Mouse (Mus musculus) bone marrow, adult 2 months (tissue): Measurements from ENCODE around the gene Sh3bp1. TPM values are rescaled to one million over a fixed set of nuclear protein-coding genes. Genes with fewer than 3 reads are reported as not detected.
A peak's percentile ranks its signal among the peaks of the same experiment; 100 is the strongest.

Experiments used
- H3K27ac ChIP-seq: fragments of 200-500 bp; 2 replicates; pipeline ENCODE4 v1.5.1; 2012; ENCODE audit warnings: low read depth, mild to moderate bottlenecking, control low read depth, inconsistent platforms, low read length; ENCODE audit not compliant: control insufficient read depth, poor library complexity, insufficient read depth
- H3K4me1 ChIP-seq: fragments of 200-500 bp; 2 replicates; pipeline ENCODE4 v1.6.1; 2011; ENCODE audit warnings: low read length; ENCODE audit not compliant: control insufficient read depth, insufficient read depth
- H3K4me3 ChIP-seq: fragments of 200-500 bp; replicated peaks from 2 replicates; pipeline ENCODE3; 2011; ENCODE audit warnings: mild to moderate bottlenecking, low read depth, low read length, control low read depth; ENCODE audit not compliant: control insufficient read depth
- CTCF ChIP-seq: fragments of 200-500 bp; IDR thresholded peaks from 2 replicates; pipeline ENCODE4 v1.5.1; 2011; ENCODE audit warnings: low read length, control low read depth; ENCODE audit not compliant: control insufficient read depth, insufficient read depth
- POLR2A ChIP-seq: fragments of 200-500 bp; IDR thresholded peaks from 2 replicates; pipeline ENCODE4 v1.6.1; 2011; ENCODE audit warnings: low read depth, mild to moderate bottlenecking, control low read depth, low read length, borderline replicate concordance; ENCODE audit not compliant: control insufficient read depth
- WGBS: fragments of 180-500 bp; shearing (Covaris S2); methylation state at CpG from one replicate; pipeline ENCODE4 v1.1.7; 2018; 5-methylcytosine and 5-hydroxymethylcytosine counted together
- polyA plus RNA-seq: library from polyadenylated mRNA; stranded (reverse); fragments of >200 nt; gene quantifications from 2 replicates; pipeline ENCODE4 v1.2.4, GENCODE M21; 2011; ENCODE audit warnings: low replicate concordance; ENCODE audit not compliant: missing spikeins, insufficient read depth, insufficient read length

The Sh3bp1 gene
- polyA plus RNA-seq, 1 experiment: 63.2 TPM

- Histone ChIP-seq H3K27ac (peak within 1 kb of the TSS; percentile 73), H3K4me1 (peaks cover 1% of the 10 kb centered on the region; the same call in 1 of the 2 replicates), H3K4me3 (peak within 1 kb of the TSS; percentile 98)
- TF ChIP-seq POLR2A (peak; percentile 79; the same call in 1 of the 2 replicates), CTCF (no peak)
- WGBS: under 1% methylated on average over 42 of the region's 42 CpGs
Measured at GRCm38 (mm10) chr15:78934784-78935320, 35.3 kb downstream of the Sh3bp1 start, which contains the start of gene Nol12. Gene Nol12 (plus strand): TSS chr15:78934933.

- WGBS: 82% methylated on average over 12 of the region's 12 CpGs
- no peak overlapping the region for H3K27ac ChIP-seq
- no peak for TF ChIP-seq POLR2A
- TF ChIP-seq CTCF: no peak
- peaks cover 1% of the 10 kb centered on the region; the same call in 1 of the 2 replicates for H3K4me1 ChIP-seq
- H3K4me3 ChIP-seq: no peak overlapping the region
Measured at GRCm38 (mm10) chr15:78936403-78936802, 36.8 kb downstream of the Sh3bp1 start.

- 89% methylated on average over 10 of the region's 10 CpGs for WGBS
- no peak overlapping the region for H3K27ac ChIP-seq
- peaks cover 1% of the 10 kb centered on the region; the same call in 1 of the 2 replicates for H3K4me1 ChIP-seq
- no peak overlapping the region for H3K4me3 ChIP-seq
- no peak for TF ChIP-seq CTCF
- TF ChIP-seq POLR2A: no peak
Measured at GRCm38 (mm10) chr15:78937311-78937710, 37.7 kb downstream of the Sh3bp1 start.

- 86% methylated on average over 2 of the region's 2 CpGs for WGBS
- no peak overlapping the region for H3K27ac ChIP-seq
- H3K4me1 ChIP-seq: peaks cover 1% of the 10 kb centered on the region; the same call in 1 of the 2 replicates
Measured at GRCm38 (mm10) chr15:78937963-78938362, 38.4 kb downstream of the Sh3bp1 start.

GRCm38 (mm10) chr15:78940325-78940724 is 40.8 kb downstream of the Sh3bp1 start:
- Histone ChIP-seq H3K4me3 (no peak overlapping the region), H3K27ac (no peak overlapping the region), H3K4me1 (peaks cover 1% of the 10 kb centered on the region; the same call in 1 of the 2 replicates)
- 89% methylated on average over 13 of the region's 13 CpGs for whole genome bisulfite sequencing
- TF ChIP-seq POLR2A: 0 out of 2 replicates have a peak, but pooled peaks have one; percentile 6
- TF ChIP-seq CTCF: no peak

More at GRCm38 (mm10) chr15:78937963-78938362, 38.4 kb downstream of the Sh3bp1 start:
- no peak for TF ChIP-seq CTCF
- TF ChIP-seq POLR2A: no peak
- no peak overlapping the region for H3K4me3 ChIP-seq

- H3K27ac ChIP-seq: no peak overlapping the region
- WGBS: 20% methylated on average over 9 of the region's 9 CpGs
- TF ChIP-seq POLR2A (no peak), CTCF (peak; percentile 64)
- H3K4me3 ChIP-seq: no peak overlapping the region
- H3K4me1 ChIP-seq: no peaks in the 10 kb centered on the region
Measured at GRCm38 (mm10) chr15:78942663-78943062, 43.1 kb downstream of the Sh3bp1 start.

- 69% methylated on average over 7 of the region's 7 CpGs for WGBS
Measured at GRCm38 (mm10) chr15:78946232-78946631, 46.7 kb downstream of the Sh3bp1 start.

GRCm38 (mm10) chr15:78947657-78948056 is 48.1 kb downstream of the Sh3bp1 start, which contains the start of gene Triobp:
Gene Triobp (plus strand): TSS chr15:78947724.
- TF ChIP-seq POLR2A (no peak), CTCF (no peak)
- H3K4me1 ChIP-seq: no peaks in the 10 kb centered on the region
- H3K27ac ChIP-seq: no peak within 1 kb of the TSS
- H3K4me3 ChIP-seq: no peak within 1 kb of the TSS
- WGBS: under 1% methylated on average over 24 of the region's 24 CpGs

More at GRCm38 (mm10) chr15:78946232-78946631, 46.7 kb downstream of the Sh3bp1 start:
- TF ChIP-seq CTCF: no peak
- TF ChIP-seq POLR2A: no peak
- Histone ChIP-seq H3K4me1 (no peaks in the 10 kb centered on the region), H3K4me3 (no peak overlapping the region), H3K27ac (no peak overlapping the region)
